Mouse (Mus musculus) hindbrain, embryonic 16.5 days (tissue): ENCODE measurements at regions not wholly inside any gene's neighbourhood (a gene's known extent, or its start where the extent isn't known, plus 50 kb on each side); places are given as distances from the start of the nearest gene placed in this dataset.
A peak's percentile ranks its signal among the peaks of the same experiment; 100 is the strongest.
"Not testable (repeated sequence)": the region's sequence is repeated elsewhere in the genome, so short reads cannot be mapped to it uniquely, and the experiment has no call there.

Experiments used
- ATAC-seq: fragments of 200-750 bp; cut with Nextera tagmentation; 2 replicates; pipeline ENCODE4 v1.8.0; 2017; ENCODE audit warnings: moderate TSS enrichment, moderate library complexity
- H3K27ac ChIP-seq: fragments of 300-500 bp; sonication (generic); 2 replicates; pipeline ENCODE4 v1.5.1; 2014; ENCODE audit warnings: low read depth, mild to moderate bottlenecking, control low read depth, low read length, moderate library complexity
- H3K27me3 ChIP-seq: fragments of 300-500 bp; sonication (generic); replicated peaks from 2 replicates; pipeline ENCODE4 v1.6.1; 2014; ENCODE audit warnings: low read length; ENCODE audit not compliant: control insufficient read depth, insufficient read depth
- H3K36me3 ChIP-seq: fragments of 300-500 bp; sonication (generic); 2 replicates; pipeline ENCODE4 v1.6.1; 2014; ENCODE audit warnings: mild to moderate bottlenecking, low read length, moderate library complexity, mixed read lengths; ENCODE audit not compliant: control insufficient read depth, insufficient read depth
- H3K4me1 ChIP-seq: fragments of 300-500 bp; sonication (generic); 2 replicates; pipeline ENCODE4 v1.6.1; 2014; ENCODE audit warnings: low read depth, low read length; ENCODE audit not compliant: control insufficient read depth, insufficient read depth
- H3K4me2 ChIP-seq: fragments of 300-500 bp; sonication (generic); 2 replicates; pipeline ENCODE4 v1.6.1; 2014; ENCODE audit warnings: mild to moderate bottlenecking, low read length, control low read depth, moderate library complexity
- H3K4me3 ChIP-seq: fragments of 300-500 bp; sonication (generic); 2 replicates; pipeline ENCODE4 v1.5.1; 2014; ENCODE audit warnings: mild to moderate bottlenecking, low read length, control low read depth, moderate library complexity
- H3K9ac ChIP-seq: fragments of 300-500 bp; sonication (generic); 2 replicates; pipeline ENCODE4 v1.6.1; 2014; ENCODE audit warnings: low read depth, mild to moderate bottlenecking, control low read depth, low read length, moderate library complexity
- H3K9me3 ChIP-seq: fragments of 300-500 bp; sonication (generic); 2 replicates; pipeline ENCODE4 v1.6.1; 2014; ENCODE audit warnings: mild to moderate bottlenecking, low read length, moderate library complexity; ENCODE audit not compliant: control insufficient read depth
- WGBS: fragments of 180-500 bp; shearing (Covaris S2); extraction: QIAGEN DNeasy Blood & Tissue Kit; methylation state at CpG from one replicate; pipeline ENCODE4 v1.1.7; 2014; 5-methylcytosine and 5-hydroxymethylcytosine counted together

DNA sequence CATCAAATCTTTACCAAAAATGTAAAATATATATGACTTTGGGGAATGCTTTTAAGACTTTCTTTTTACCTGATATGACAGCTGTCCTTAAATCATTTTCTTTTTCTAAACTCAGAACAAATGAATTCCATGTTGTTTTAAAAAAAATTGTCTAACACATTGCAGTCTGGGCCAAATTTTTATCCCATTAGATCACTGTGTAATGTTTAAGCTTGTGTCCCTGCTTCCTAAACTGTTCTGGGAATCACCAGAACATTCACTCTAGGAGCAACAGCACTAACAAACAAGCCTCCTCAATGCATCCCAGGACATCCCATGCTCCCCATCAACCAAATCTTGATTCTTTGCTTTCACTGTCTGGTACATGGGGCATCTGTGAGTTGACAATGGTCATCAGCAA lies 449.2 kb upstream of the Klf6 start:
- Histone ChIP-seq H3K9ac (no peak overlapping the region), H3K4me3 (no peak overlapping the region), H3K36me3 (no peaks in the 10 kb centered on the region), H3K9me3 (no peaks in the 10 kb centered on the region), H3K27ac (no peak overlapping the region), H3K27me3 (no peaks in the 10 kb centered on the region), H3K4me2 (no peak overlapping the region), H3K4me1 (no peaks in the 10 kb centered on the region)
- no peak for ATAC-seq

DNA sequence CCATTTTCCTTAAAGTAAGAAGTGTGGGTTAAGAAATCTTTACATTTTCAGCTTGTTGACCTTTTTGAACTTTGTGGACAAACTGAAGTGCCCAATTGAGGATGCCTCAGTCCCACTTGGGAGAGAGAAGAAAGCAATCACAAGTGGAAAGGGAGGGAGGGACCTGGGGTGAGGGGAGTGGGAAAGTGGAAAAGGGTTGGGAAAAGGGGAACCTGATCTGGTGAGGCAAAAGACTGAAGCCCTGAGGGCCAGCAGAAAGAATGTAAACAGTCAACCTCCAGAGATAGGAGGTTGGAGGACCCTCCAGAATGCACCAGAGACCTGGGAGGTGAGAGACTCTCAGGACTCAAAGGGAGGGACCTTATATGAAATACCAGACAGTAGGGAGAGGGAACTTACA lies 448.3 kb upstream of the Klf6 start:
- not testable (repeated sequence) for H3K4me2 ChIP-seq, H3K4me1 ChIP-seq, H3K27ac ChIP-seq, H3K9ac ChIP-seq, H3K27me3 ChIP-seq, H3K4me3 ChIP-seq, H3K9me3 ChIP-seq, ATAC-seq, H3K36me3 ChIP-seq

- Histone ChIP-seq H3K4me2 (no peak overlapping the region), H3K36me3 (no peaks in the 10 kb centered on the region), H3K4me3 (no peak overlapping the region), H3K9me3 (no peaks in the 10 kb centered on the region), H3K9ac (no peak overlapping the region), H3K4me1 (no peaks in the 10 kb centered on the region), H3K27ac (no peak overlapping the region), H3K27me3 (no peaks in the 10 kb centered on the region)
- 90% methylated on average over 1 of the region's 1 CpGs for WGBS
- no peak for ATAC-seq
Observed at GRCm38 (mm10) chr13:5424110-5424509, 437.2 kb upstream of the Klf6 start.

GRCm38 (mm10) chr13:5425491-5426232 lies 435.6 kb upstream of the Klf6 start:
- Histone ChIP-seq H3K27ac (no peak overlapping the region), H3K27me3 (no peaks in the 10 kb centered on the region), H3K4me3 (no peak overlapping the region), H3K9me3 (no peaks in the 10 kb centered on the region), H3K36me3 (no peaks in the 10 kb centered on the region), H3K9ac (no peak overlapping the region), H3K4me1 (no peaks in the 10 kb centered on the region), H3K4me2 (no peak overlapping the region)
- ATAC-seq, result 0 out of 2 replicates have a peak, but pooled peaks have one; percentile 34
- WGBS, result 75% methylated on average over 9 of the region's 9 CpGs

DNA sequence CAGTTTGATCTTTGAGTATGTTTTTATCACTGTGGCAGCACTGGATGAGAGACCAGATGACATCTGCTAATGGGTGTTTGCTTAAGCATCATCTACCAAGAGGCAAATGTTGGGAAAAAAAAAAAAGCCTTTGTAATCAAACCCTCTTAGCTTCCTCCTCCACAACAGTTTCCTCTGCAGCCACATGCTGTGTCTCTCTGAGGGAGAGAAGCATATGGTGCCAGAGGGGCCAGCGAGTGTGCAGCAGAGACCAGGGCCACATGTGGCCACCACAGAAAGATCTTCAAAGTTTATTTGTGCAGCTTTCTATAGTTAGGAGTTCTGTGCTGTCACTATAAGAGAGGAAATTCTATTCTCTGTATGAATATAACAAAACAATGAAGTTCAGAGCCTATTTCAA lies 427.6 kb upstream of the Klf6 start:
- H3K36me3 ChIP-seq, result no peaks in the 10 kb centered on the region
- no peak overlapping the region for H3K4me3 ChIP-seq
- H3K4me1 ChIP-seq, result no peaks in the 10 kb centered on the region
- no peak overlapping the region for H3K9ac ChIP-seq
- no peaks in the 10 kb centered on the region for H3K27me3 ChIP-seq
- no peak for ATAC-seq
- 34% methylated on average over 1 of the region's 1 CpGs for WGBS
- no peak overlapping the region for H3K4me2 ChIP-seq
- no peak overlapping the region for H3K27ac ChIP-seq
- H3K9me3 ChIP-seq, result no peaks in the 10 kb centered on the region

GRCm38 (mm10) chr13:5435131-5435530 lies 426.2 kb upstream of the Klf6 start:
- Histone ChIP-seq H3K36me3 (no peaks in the 10 kb centered on the region), H3K4me2 (no peak overlapping the region), H3K9me3 (no peaks in the 10 kb centered on the region), H3K27ac (no peak overlapping the region), H3K4me3 (no peak overlapping the region), H3K27me3 (no peaks in the 10 kb centered on the region), H3K9ac (no peak overlapping the region), H3K4me1 (no peaks in the 10 kb centered on the region)
- ATAC-seq, result no peak

- no peaks in the 10 kb centered on the region for H3K27me3 ChIP-seq
- H3K4me1 ChIP-seq, result no peaks in the 10 kb centered on the region
- no peak overlapping the region for H3K9ac ChIP-seq
- H3K4me3 ChIP-seq, result no peak overlapping the region
- H3K9me3 ChIP-seq, result no peaks in the 10 kb centered on the region; the same call in 1 of the 2 replicates
- H3K36me3 ChIP-seq, result no peaks in the 10 kb centered on the region
- no peak overlapping the region for H3K4me2 ChIP-seq
- ATAC-seq, result no peak
- WGBS, result 81% methylated on average over 2 of the region's 2 CpGs
- no peak overlapping the region for H3K27ac ChIP-seq
Observed at GRCm38 (mm10) chr13:5436191-5436590, 425.1 kb upstream of the Klf6 start.

- no peak overlapping the region for H3K4me2 ChIP-seq
- no peaks in the 10 kb centered on the region for H3K4me1 ChIP-seq
- H3K27ac ChIP-seq, result no peak overlapping the region
- no peak overlapping the region for H3K9ac ChIP-seq
- no peak for ATAC-seq
- H3K27me3 ChIP-seq, result no peaks in the 10 kb centered on the region
- H3K36me3 ChIP-seq, result no peaks in the 10 kb centered on the region
- WGBS, result 80% methylated on average over 4 of the region's 4 CpGs
- H3K9me3 ChIP-seq, result no peaks in the 10 kb centered on the region; the same call in 1 of the 2 replicates
- H3K4me3 ChIP-seq, result no peak overlapping the region
Observed at GRCm38 (mm10) chr13:5440454-5440853, 420.8 kb upstream of the Klf6 start.

- no peaks in the 10 kb centered on the region for H3K27me3 ChIP-seq
- no peak overlapping the region for H3K27ac ChIP-seq
- no peak overlapping the region for H3K4me3 ChIP-seq
- H3K4me1 ChIP-seq, result no peaks in the 10 kb centered on the region
- H3K4me2 ChIP-seq, result no peak overlapping the region
- ATAC-seq, result peak; percentile 27; the same call in 1 of the 2 replicates
- WGBS, result 84% methylated on average over 5 of the region's 5 CpGs
- no peaks in the 10 kb centered on the region; the same call in 1 of the 2 replicates for H3K9me3 ChIP-seq
- H3K36me3 ChIP-seq, result no peaks in the 10 kb centered on the region
- no peak overlapping the region for H3K9ac ChIP-seq
Observed at GRCm38 (mm10) chr13:5444759-5445478, 416.4 kb upstream of the Klf6 start.
